Mouse (Mus musculus) heart, embryonic 15.5 days (tissue): Measurements from ENCODE around the gene Dlg2. TPM values are rescaled to one million over a fixed set of nuclear protein-coding genes. Genes with fewer than 3 reads are reported as not detected.

Experiments used
- ATAC-seq: fragments of 200-750 bp; cut with Nextera tagmentation; replicated peaks from 2 replicates; pipeline ENCODE4 v1.8.0; 2017; ENCODE audit warnings: low read depth, moderate TSS enrichment; ENCODE audit not compliant: insufficient number of reproducible peaks, insufficient read depth, low FRiP score
- H3K27ac ChIP-seq: fragments of 300-500 bp; sonication (generic); 2 replicates; pipeline ENCODE4 v1.5.1; 2015; ENCODE audit warnings: mild to moderate bottlenecking, inconsistent platforms
- H3K27me3 ChIP-seq: fragments of 300-500 bp; sonication (generic); 2 replicates; pipeline ENCODE4 v1.6.1; 2015; ENCODE audit warnings: inconsistent platforms
- H3K36me3 ChIP-seq: fragments of 300-500 bp; sonication (generic); 2 replicates; pipeline ENCODE4 v1.6.1; 2015; ENCODE audit warnings: mild to moderate bottlenecking, inconsistent platforms
- H3K4me1 ChIP-seq: fragments of 300-500 bp; sonication (generic); replicated peaks from 2 replicates; pipeline ENCODE4 v1.6.1; 2015; ENCODE audit warnings: inconsistent platforms
- H3K4me2 ChIP-seq: fragments of 300-500 bp; sonication (generic); 2 replicates; pipeline ENCODE4 v1.6.1; 2015; ENCODE audit warnings: inconsistent platforms, mild to moderate bottlenecking, moderate library complexity
- H3K4me3 ChIP-seq: fragments of 300-500 bp; sonication (generic); 2 replicates; pipeline ENCODE4 v1.5.1; 2015; ENCODE audit warnings: mild to moderate bottlenecking, inconsistent platforms
- H3K9ac ChIP-seq: fragments of 300-500 bp; sonication (generic); 2 replicates; pipeline ENCODE4 v1.6.1; 2015; ENCODE audit warnings: mild to moderate bottlenecking, inconsistent platforms
- H3K9me3 ChIP-seq: fragments of 300-500 bp; sonication (generic); replicated peaks from 2 replicates; pipeline ENCODE4 v1.6.1; 2016; ENCODE audit warnings: inconsistent platforms
- WGBS: fragments of 180-500 bp; shearing (Covaris S2); methylation state at CpG from one replicate; pipeline ENCODE4 v1.1.7; 2015; ENCODE audit warnings: mixed read lengths; 5-methylcytosine and 5-hydroxymethylcytosine counted together
- polyA plus RNA-seq: library from polyadenylated mRNA; unstranded; fragments of >200 nt; fragmentation: Nextera tagmentation; extraction: Ambion mirVana; gene quantifications from 2 replicates; pipeline ENCODE4 v1.2.1, GENCODE M21; 2015

Gene Dlg2
- polyA plus RNA-seq, 1 experiment from 2014 or later: 6.3 TPM

DNA sequence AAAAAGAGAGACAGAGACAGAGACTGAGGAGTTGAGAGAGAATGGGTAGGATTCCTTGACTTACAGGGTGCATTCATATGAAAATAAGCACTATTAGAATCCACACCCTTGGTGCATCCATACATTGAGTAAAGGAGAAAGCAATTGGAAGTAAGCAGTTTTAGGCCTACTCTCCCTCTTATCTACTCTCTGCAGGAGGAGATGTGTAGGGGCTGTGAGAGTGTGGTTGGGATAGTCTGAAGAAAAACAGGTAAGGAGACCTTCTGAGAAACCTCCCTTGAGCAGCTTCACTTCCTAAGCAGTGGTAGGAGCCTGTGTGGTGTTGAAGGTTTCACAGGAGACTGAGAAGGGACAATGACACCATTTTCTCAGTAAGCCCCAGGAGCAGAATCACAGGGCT, 868.6 kb downstream of the Dlg2 start:
- Histone ChIP-seq H3K4me3 (no peak overlapping the region), H3K9me3 (no peaks in the 10 kb centered on the region), H3K4me1 (no peaks in the 10 kb centered on the region), H3K36me3 (no peaks in the 10 kb centered on the region), H3K27me3 (no peaks in the 10 kb centered on the region), H3K27ac (no peak overlapping the region), H3K4me2 (no peak overlapping the region), H3K9ac (no peak overlapping the region)
- no peak for ATAC-seq

DNA sequence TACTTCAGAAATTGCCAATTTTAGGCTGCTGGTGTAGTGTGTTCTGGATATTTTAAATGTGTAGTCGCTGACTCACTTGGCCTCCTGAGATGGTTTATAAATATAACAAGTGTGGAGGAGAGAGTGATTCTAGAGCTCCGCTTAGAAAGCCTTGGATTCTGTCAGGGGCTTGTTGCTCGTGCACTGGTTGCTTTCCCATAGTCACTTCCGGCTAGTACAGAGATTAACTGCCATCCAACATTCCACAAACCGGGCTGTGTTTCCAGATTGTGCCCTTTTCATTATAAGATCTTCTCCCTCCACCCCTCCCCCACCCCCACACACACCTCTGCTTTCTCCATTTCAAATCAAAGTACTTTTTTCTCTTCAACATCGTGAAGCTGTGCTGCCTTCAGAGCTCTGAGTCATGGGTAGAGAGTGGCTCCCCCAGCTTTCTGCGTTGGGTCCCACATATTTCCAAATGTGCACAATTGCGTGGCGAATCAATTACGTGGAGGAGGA, 893.4 kb downstream of the Dlg2 start:
- WGBS: 54% methylated on average over 10 of the region's 10 CpGs

DNA sequence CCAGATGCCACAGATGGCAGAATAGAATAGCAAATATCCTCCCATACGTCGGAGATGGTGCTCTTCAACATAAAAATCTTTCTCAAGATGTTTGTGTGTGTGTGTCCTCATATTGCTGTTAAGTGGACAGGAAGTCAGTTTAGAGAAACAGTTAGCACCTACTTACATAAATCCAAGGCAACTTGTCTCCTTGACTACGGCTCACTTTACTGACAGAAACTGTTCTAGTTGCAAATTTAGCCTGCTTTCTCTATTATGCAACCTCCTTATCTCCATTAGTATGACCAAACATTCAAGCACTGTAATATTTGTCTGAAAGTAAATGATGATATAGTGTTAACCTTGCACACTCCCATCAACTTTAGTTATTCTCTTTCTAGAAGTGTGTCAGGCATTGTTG, 905.8 kb downstream of the Dlg2 start:
- no peak for ATAC-seq
- Histone ChIP-seq H3K9ac (no peak overlapping the region), H3K27ac (no peak overlapping the region), H3K4me2 (no peak overlapping the region), H3K9me3 (no peaks in the 10 kb centered on the region), H3K36me3 (no peaks in the 10 kb centered on the region), H3K4me3 (no peak overlapping the region), H3K4me1 (no peaks in the 10 kb centered on the region), H3K27me3 (no peaks in the 10 kb centered on the region)
- 65% methylated on average over 3 of the region's 3 CpGs for WGBS

More for the DNA sequence above, 893.4 kb downstream of the Dlg2 start:
- Histone ChIP-seq H3K4me1 (no peaks in the 10 kb centered on the region), H3K4me3 (no peak overlapping the region), H3K27me3 (no peaks in the 10 kb centered on the region), H3K36me3 (no peaks in the 10 kb centered on the region), H3K9me3 (no peaks in the 10 kb centered on the region), H3K9ac (no peak overlapping the region), H3K4me2 (no peak overlapping the region), H3K27ac (no peak overlapping the region)
- ATAC-seq: no peak

DNA sequence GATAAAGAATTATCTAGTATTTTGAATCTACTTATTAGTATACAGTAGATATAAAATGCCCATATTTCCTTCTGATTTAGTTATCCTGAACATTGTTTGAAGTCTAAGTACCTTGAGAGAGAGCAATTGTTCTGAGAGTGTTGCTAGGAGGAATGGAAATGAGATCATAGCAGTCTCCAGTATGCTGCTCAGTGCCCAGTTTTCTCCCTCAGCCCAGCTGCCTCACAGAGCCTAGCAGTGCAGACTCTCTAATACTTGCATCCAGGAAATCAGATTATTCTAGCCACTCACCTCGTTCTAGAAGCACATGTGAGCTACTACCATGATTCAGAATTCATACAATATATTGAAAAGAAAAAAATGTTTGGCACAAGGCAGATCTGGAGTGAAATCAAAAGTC, 907.4 kb downstream of the Dlg2 start:
- no peaks in the 10 kb centered on the region for H3K36me3 ChIP-seq
- no peak overlapping the region for H3K9ac ChIP-seq
- no peak overlapping the region for H3K4me2 ChIP-seq
- 24% methylated on average over 1 of the region's 1 CpGs for WGBS
- no peak for ATAC-seq
- no peaks in the 10 kb centered on the region for H3K4me1 ChIP-seq
- H3K4me3 ChIP-seq: no peak overlapping the region
- H3K27me3 ChIP-seq: no peaks in the 10 kb centered on the region
- H3K27ac ChIP-seq: no peak overlapping the region
- H3K9me3 ChIP-seq: no peaks in the 10 kb centered on the region

DNA sequence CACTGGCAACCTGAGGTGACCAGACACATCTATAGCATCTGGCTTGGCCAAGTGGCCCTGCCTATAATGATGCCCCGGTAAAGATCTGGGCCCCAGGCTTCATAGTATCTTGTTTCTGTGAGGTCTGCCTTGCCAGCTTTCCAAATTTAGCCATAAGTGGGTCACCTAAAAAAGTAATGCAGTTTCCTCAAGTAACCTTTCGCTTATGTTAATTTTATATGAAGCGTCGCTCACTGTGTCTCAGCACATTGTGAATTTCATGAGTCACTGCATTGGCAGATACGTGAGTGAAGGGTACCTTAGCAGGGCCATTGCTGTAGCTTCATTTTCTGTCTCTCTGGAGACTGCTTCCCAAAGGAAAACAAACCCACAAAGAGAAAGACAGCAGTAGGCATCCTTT, 912.8 kb downstream of the Dlg2 start:
- no peak overlapping the region for H3K27ac ChIP-seq
- no peaks in the 10 kb centered on the region for H3K36me3 ChIP-seq
- no peak overlapping the region for H3K9ac ChIP-seq
- no peaks in the 10 kb centered on the region for H3K9me3 ChIP-seq
- H3K4me1 ChIP-seq: no peaks in the 10 kb centered on the region
- H3K27me3 ChIP-seq: no peaks in the 10 kb centered on the region
- H3K4me3 ChIP-seq: no peak overlapping the region
- 82% methylated on average over 5 of the region's 5 CpGs for WGBS
- no peak overlapping the region for H3K4me2 ChIP-seq
- no peak for ATAC-seq

DNA sequence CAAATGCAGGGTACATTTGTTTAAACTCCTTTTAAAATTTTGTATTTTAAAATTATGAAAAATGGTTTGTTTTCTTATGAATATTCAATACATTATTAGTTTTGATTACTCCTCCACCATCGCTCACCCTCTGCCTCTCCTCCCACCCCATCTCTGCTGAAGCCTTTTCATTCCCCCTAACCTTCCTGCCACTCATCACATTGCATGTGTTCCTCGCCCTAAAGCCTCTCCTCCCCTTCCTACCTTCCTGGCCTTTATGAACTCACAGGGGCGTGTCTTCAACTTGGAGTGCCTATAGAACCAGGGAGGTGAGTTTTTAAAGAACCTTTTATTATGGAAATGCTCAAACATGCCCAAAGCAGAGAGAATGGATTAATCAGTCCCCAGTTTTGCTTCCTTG, 921.4 kb downstream of the Dlg2 start:
- Histone ChIP-seq H3K9ac (no peak overlapping the region), H3K27ac (no peak overlapping the region), H3K4me3 (no peak overlapping the region), H3K27me3 (no peaks in the 10 kb centered on the region), H3K36me3 (no peaks in the 10 kb centered on the region), H3K4me1 (no peaks in the 10 kb centered on the region), H3K4me2 (no peak overlapping the region), H3K9me3 (no peaks in the 10 kb centered on the region)
- WGBS: 32% methylated on average over 3 of the region's 3 CpGs
- no peak for ATAC-seq

DNA sequence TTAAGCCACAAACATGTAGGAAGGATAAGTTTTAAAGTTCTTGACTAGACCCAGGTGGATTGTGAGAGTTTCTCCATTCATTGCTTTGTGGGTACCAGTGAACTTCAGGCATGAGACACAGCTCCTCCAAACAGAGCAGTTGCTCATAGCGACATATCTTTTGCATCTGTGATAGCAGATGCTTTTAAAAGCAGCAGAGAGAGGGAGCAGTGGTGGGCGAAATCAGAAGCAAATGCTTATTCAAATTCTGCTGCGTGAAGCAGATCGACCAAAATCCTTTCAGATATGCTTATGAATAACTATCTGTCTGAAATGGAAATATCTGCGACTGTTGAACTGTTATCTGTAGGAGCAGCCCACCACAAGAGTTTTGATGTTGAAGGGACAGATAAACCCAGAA, 935.6 kb downstream of the Dlg2 start:
- no peak overlapping the region for H3K4me2 ChIP-seq
- H3K9ac ChIP-seq: no peak overlapping the region
- no peak overlapping the region for H3K4me3 ChIP-seq
- no peaks in the 10 kb centered on the region for H3K27me3 ChIP-seq
- no peaks in the 10 kb centered on the region for H3K4me1 ChIP-seq
- WGBS: 71% methylated on average over 5 of the region's 5 CpGs
- ATAC-seq: no peak
- no peaks in the 10 kb centered on the region for H3K36me3 ChIP-seq
- H3K9me3 ChIP-seq: no peaks in the 10 kb centered on the region
- H3K27ac ChIP-seq: no peak overlapping the region

DNA sequence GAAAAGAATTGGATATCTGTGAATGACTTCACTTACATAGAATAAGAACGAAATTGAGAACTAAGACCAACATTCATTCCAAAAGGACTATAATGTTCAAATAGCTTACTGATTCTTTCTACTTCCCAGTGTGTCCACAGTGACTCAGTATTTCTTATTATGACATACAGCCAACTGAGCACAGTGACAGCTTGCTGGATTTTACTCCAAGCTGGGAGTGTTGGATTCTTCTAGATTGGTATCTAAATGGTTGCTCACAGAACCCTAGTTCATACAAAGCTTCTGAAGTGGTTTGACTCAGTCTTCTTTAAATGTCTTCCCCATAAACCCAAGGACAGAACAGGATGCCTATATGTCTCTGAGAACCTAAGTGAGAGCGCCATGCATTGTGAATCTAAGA, 937.7 kb downstream of the Dlg2 start:
- H3K9ac ChIP-seq: no peak overlapping the region
- H3K4me2 ChIP-seq: no peak overlapping the region
- no peaks in the 10 kb centered on the region for H3K27me3 ChIP-seq
- ATAC-seq: no peak
- H3K9me3 ChIP-seq: no peaks in the 10 kb centered on the region
- 68% methylated on average over 2 of the region's 2 CpGs for WGBS
- no peaks in the 10 kb centered on the region for H3K4me1 ChIP-seq
- H3K4me3 ChIP-seq: no peak overlapping the region
- H3K36me3 ChIP-seq: no peaks in the 10 kb centered on the region
- H3K27ac ChIP-seq: no peak overlapping the region

DNA sequence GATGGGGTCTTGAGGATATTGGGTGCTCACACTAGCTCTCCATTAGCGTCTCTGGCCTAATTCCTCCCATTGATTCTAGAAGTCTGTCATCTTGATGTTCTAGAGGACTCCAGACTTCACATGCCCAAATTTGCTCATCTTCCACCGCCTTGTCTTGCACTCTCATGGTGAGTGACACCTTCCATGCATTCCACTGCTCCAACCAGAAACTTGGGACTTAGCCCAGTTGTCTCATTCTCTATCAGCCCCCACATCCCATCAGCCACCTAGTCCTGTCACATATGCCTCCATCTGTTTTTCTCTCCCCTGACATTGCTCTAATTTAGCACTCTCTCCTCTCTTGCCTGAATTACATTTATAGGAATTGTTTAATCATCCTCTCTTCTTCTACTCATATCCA, 938.3 kb downstream of the Dlg2 start:
- Histone ChIP-seq H3K4me2 (no peak overlapping the region), H3K36me3 (no peaks in the 10 kb centered on the region), H3K9me3 (no peaks in the 10 kb centered on the region), H3K4me1 (no peaks in the 10 kb centered on the region), H3K27me3 (no peaks in the 10 kb centered on the region), H3K27ac (no peak overlapping the region), H3K4me3 (no peak overlapping the region), H3K9ac (no peak overlapping the region)
- WGBS: 70% methylated on average over 2 of the region's 2 CpGs
- ATAC-seq: no peak

DNA sequence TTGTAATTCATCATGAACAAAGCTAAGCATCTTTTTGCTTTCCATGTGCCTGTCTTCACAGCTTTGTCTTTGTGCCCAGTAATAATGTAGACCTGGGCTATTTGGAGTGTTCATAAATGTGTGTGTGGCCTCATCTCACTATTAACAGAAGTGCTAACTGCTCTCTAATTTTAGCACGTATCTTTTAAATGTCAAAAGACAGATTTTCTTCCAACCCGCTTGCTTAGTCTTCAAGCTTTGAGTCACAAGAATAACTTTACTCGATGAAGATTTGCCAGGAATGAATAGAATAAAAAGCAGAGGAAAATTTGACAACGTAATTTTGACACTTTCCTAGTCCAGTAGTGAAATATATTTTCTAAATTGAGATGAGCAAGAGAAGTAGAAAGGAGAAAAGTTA, 943.7 kb downstream of the Dlg2 start:
- Histone ChIP-seq H3K4me3 (no peak overlapping the region), H3K36me3 (no peaks in the 10 kb centered on the region), H3K9ac (no peak overlapping the region), H3K27ac (no peak overlapping the region), H3K4me1 (no peaks in the 10 kb centered on the region), H3K4me2 (no peak overlapping the region), H3K27me3 (no peaks in the 10 kb centered on the region), H3K9me3 (no peaks in the 10 kb centered on the region)
- WGBS: 71% methylated on average over 4 of the region's 4 CpGs
- no peak for ATAC-seq

DNA sequence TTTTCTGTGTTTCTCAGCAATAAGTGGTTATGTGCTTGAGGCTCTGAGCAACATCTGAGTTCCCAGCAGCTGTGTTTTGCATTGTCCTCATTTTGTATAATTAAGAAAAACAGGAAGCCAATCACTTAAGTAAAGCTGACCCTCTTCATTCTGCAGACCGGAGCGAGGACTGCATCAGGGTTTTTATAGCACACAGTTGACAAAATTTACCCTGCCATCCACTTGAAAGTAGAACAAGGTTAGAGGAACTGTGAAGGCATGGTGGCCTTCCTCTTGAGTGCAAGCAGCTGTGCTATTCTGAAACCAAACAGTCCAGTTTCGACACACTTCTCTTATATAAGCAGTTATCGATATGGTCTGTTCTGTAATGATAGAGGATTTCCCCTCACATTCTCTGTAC, 947.3 kb downstream of the Dlg2 start:
- H3K9me3 ChIP-seq: no peaks in the 10 kb centered on the region
- no peaks in the 10 kb centered on the region for H3K27me3 ChIP-seq
- ATAC-seq: no peak

DNA sequence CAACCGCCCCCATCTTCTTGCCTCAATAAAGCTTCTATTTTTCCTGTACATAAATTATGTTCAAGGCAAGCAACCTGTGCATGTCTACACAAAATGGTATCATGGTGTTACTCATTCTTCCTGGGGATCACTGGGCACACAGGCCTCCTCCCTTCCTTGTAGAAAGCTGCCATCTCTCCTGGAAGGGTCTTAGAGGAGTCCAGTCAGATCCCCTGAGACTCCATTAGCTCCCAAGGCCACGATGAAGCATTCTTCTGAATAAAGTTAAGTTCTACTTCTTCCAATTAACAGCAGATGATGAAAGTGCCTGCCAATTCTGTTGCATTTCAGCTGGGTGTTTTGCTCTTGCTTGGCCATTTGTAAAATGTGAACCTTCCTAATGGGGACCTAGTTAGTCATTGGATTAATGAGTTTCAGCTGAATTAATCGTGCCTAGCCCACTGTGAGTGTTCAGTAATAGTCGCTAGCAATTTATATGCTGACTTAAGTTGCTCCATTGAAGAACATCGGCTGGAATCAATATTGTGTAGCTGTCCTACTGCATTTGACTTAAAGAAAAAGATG, 953.3 kb downstream of the Dlg2 start:
- Histone ChIP-seq H3K4me2 (no peak overlapping the region), H3K36me3 (no peaks in the 10 kb centered on the region), H3K9ac (no peak overlapping the region), H3K27me3 (no peaks in the 10 kb centered on the region), H3K4me1 (no peaks in the 10 kb centered on the region), H3K4me3 (no peak overlapping the region), H3K9me3 (no peaks in the 10 kb centered on the region), H3K27ac (no peak overlapping the region)
- ATAC-seq: no peak
- 73% methylated on average over 5 of the region's 5 CpGs for WGBS

More for the DNA sequence above, 947.3 kb downstream of the Dlg2 start:
- H3K4me1 ChIP-seq: no peaks in the 10 kb centered on the region
- 69% methylated on average over 4 of the region's 4 CpGs for WGBS
- H3K4me3 ChIP-seq: no peak overlapping the region
- H3K9ac ChIP-seq: no peak overlapping the region
- H3K36me3 ChIP-seq: no peaks in the 10 kb centered on the region
- no peak overlapping the region for H3K4me2 ChIP-seq
- no peak overlapping the region for H3K27ac ChIP-seq
